Mouse (Mus musculus) kidney, adult 2 months (tissue): ENCODE measurements around the gene Sort1.

Source experiments
- CTCF ChIP-seq: fragments of 200-500 bp; conservative IDR thresholded peaks from 2 replicates; pipeline ENCODE4 v1.5.1; 2011; ENCODE audit warnings: low read depth, mild to moderate bottlenecking, control low read depth, low read length, moderate library complexity, mixed read lengths; ENCODE audit not compliant: insufficient read depth, insufficient read length
- POLR2A ChIP-seq: fragments of 200-500 bp; IDR thresholded peaks from one replicate; pipeline ENCODE4 v1.6.1; 2011; ENCODE audit warnings: low read depth, low read length, control low read depth

- TF ChIP-seq CTCF (no peak), POLR2A (no peak)
Observed at GRCm38 (mm10) chr3:108342185-108342584, 58.3 kb downstream of the Sort1 start.
